Mouse (Mus musculus) ES-E14 (cell line): ENCODE data around the gene Dclk2.

Source experiments
- HCFC1 ChIP-seq: IDR thresholded peaks from 2 replicates; pipeline ENCODE4 v1.6.1; 2012; ENCODE audit warnings: low read length, inconsistent platforms, borderline replicate concordance; ENCODE audit not compliant: insufficient read depth
- ZC3H11A ChIP-seq: IDR thresholded peaks from 2 replicates; pipeline ENCODE4 v1.6.1; 2012; ENCODE audit warnings: low read depth, mild to moderate bottlenecking, inconsistent platforms, low read length, borderline replicate concordance
- ZNF384 ChIP-seq: IDR thresholded peaks from 2 replicates; pipeline ENCODE4 v1.6.1; 2012; ENCODE audit warnings: low read depth, low read length, inconsistent platforms

- no peak for TF ChIP-seq HCFC1
- no peak for TF ChIP-seq ZNF384
- TF ChIP-seq ZC3H11A: no peak
These were observed 164.1 kb downstream of the Dclk2 start for GRCm38 (mm10) chr3:86756548-86756947.
